Mouse (Mus musculus) liver, adult 10 weeks (tissue): Measurements from ENCODE around the gene Olfr286. TPM values are rescaled to one million over a fixed set of nuclear protein-coding genes. Genes with fewer than 3 reads are reported as not detected.

Experiments
- polyA plus RNA-seq: library from polyadenylated mRNA; stranded (reverse); fragments of 350-450 nt; fragmentation: Illumina TruSeq; extraction: RNeasy Lipid Tissue Mini Kit (QIAGEN cat#74804); gene quantifications from one replicate; pipeline ENCODE4 v1.2.3, GENCODE M21; 2014; ENCODE audit warnings: low read depth, low replicate concordance

The Olfr286 gene
- not detected for polyA plus RNA-seq

GRCm38 (mm10) chr15:98234350-98234749 lies at the start of gene Olfr286:
TSS of gene Olfr286 (minus strand) at chr15:98234450.

GRCm38 (mm10) chr15:98257193-98257592 lies 22.9 kb upstream of the Olfr286 start, which contains the start of gene H1fnt:
TSS of gene H1fnt (minus strand) at chr15:98257293.

GRCm38 (mm10) chr15:98220877-98221276 lies 13.4 kb downstream of the Olfr286 start, which contains the start of the genes Gm44579 and Olfr287:
TSS of gene Gm44579 (minus strand) at chr15:98220977.
TSS of gene Olfr287 (minus strand) at chr15:98221056.

GRCm38 (mm10) chr15:98195442-98195841 lies 38.8 kb downstream of the Olfr286 start, which contains the start of gene Olfr288:
TSS of gene Olfr288 (minus strand) at chr15:98195542.

Other genes with a start within 250 kb of the Olfr286 start
- not detected for gene Col2a1, start 229.8 kb downstream of the Olfr286 start, polyA plus RNA-seq
- 2.6 TPM for gene Pfkm, start 141.9 kb downstream of the Olfr286 start, polyA plus RNA-seq
- 8.6 TPM for gene Senp1, start 140.7 kb downstream of the Olfr286 start, polyA plus RNA-seq
- 16.2 TPM for gene Asb8, start 68.8 kb downstream of the Olfr286 start, polyA plus RNA-seq
- gene Ccdc184, start 67.3 kb downstream of the Olfr286 start, polyA plus RNA-seq: not detected
- not detected for gene Olfr288, start 38.9 kb downstream of the Olfr286 start, polyA plus RNA-seq
- gene Gm44579, start 13.5 kb downstream of the Olfr286 start, polyA plus RNA-seq: not detected
- not detected for gene Olfr287, start 13.4 kb downstream of the Olfr286 start, polyA plus RNA-seq
- not detected for gene H1fnt, start 22.8 kb upstream of the Olfr286 start, polyA plus RNA-seq
- 0.32 TPM for gene Zfp641, start 61.7 kb upstream of the Olfr286 start, polyA plus RNA-seq
- not detected for gene Olfr285, start 82.9 kb upstream of the Olfr286 start, polyA plus RNA-seq
- gene Olfr284, start 106.5 kb upstream of the Olfr286 start, polyA plus RNA-seq: not detected
- gene Olfr283, start 146.5 kb upstream of the Olfr286 start, polyA plus RNA-seq: not detected
- gene Olfr282, start 196.8 kb upstream of the Olfr286 start, polyA plus RNA-seq: not detected
- gene Olfr281, start 218.1 kb upstream of the Olfr286 start, polyA plus RNA-seq: not detected
- not detected for gene OR5BS1P, start 235.4 kb upstream of the Olfr286 start, polyA plus RNA-seq
- not detected for gene Lalba, start 248.3 kb upstream of the Olfr286 start, polyA plus RNA-seq